Mouse (Mus musculus): Measurements from ENCODE around the gene Arih1. TPM values are rescaled to one million over a fixed set of nuclear protein-coding genes. Genes with fewer than 3 reads are reported as not detected.
A peak's percentile ranks its signal among the peaks of the same experiment; 100 is the strongest.

Arih1 gene
- polyA plus RNA-seq, 1 experiment: 49.5 TPM

GRCm38 (mm10) chr9:59352586-59353252, 133.7 kb downstream of the Arih1 start:
- Histone ChIP-seq H3K27ac (ENCODE audit: insufficient read depth, low read length) (no peak overlapping the region), H3K4me1 (ENCODE audit: control insufficient read depth, insufficient read depth, low read length) (no peaks in the 10 kb centered on the region; the same call in 1 of the 2 replicates), H3K4me3 (ENCODE audit: insufficient read depth, low read length) (peak overlapping the region; percentile 54)
- TF ChIP-seq POLR2A (IDR thresholded peaks at IDR 0.05; ENCODE audit: extremely low read depth, insufficient read depth, low read length) (no peak), CTCF (IDR thresholded peaks at IDR 0.05; ENCODE audit: extremely low read depth, insufficient read depth, low read length) (no peak)

- Histone ChIP-seq H3K4me1 (ENCODE audit: control insufficient read depth, insufficient read depth, low read length) (no peaks in the 10 kb centered on the region), H3K27ac (ENCODE audit: insufficient read depth, low read length) (no peak overlapping the region), H3K4me3 (ENCODE audit: insufficient read depth, low read length) (no peak overlapping the region)
- TF ChIP-seq POLR2A (IDR thresholded peaks at IDR 0.05; ENCODE audit: extremely low read depth, insufficient read depth, low read length): no peak
- no peak for TF ChIP-seq CTCF (IDR thresholded peaks at IDR 0.05; ENCODE audit: extremely low read depth, insufficient read depth, low read length)
Measured at GRCm38 (mm10) chr9:59346176-59346575, 140.2 kb downstream of the Arih1 start.

- TF ChIP-seq CTCF (IDR thresholded peaks at IDR 0.05; ENCODE audit: extremely low read depth, insufficient read depth, low read length) (peak; percentile 58), POLR2A (IDR thresholded peaks at IDR 0.05; ENCODE audit: extremely low read depth, insufficient read depth, low read length) (no peak)
- H3K4me1 ChIP-seq (ENCODE audit: control insufficient read depth, insufficient read depth, low read length): no peaks in the 10 kb centered on the region; the same call in 1 of the 2 replicates
- no peak overlapping the region for H3K27ac ChIP-seq (ENCODE audit: insufficient read depth, low read length)
- H3K4me3 ChIP-seq (ENCODE audit: insufficient read depth, low read length): no peak overlapping the region
Measured at GRCm38 (mm10) chr9:59340002-59340401, 146.4 kb downstream of the Arih1 start.

GRCm38 (mm10) chr9:59339107-59339506, 147.3 kb downstream of the Arih1 start:
- Histone ChIP-seq H3K4me1 (ENCODE audit: control insufficient read depth, insufficient read depth, low read length) (no peaks in the 10 kb centered on the region; the same call in 1 of the 2 replicates), H3K4me3 (ENCODE audit: insufficient read depth, low read length) (no peak overlapping the region), H3K27ac (ENCODE audit: insufficient read depth, low read length) (no peak overlapping the region)
- TF ChIP-seq CTCF (IDR thresholded peaks at IDR 0.05; ENCODE audit: extremely low read depth, insufficient read depth, low read length) (no peak), POLR2A (IDR thresholded peaks at IDR 0.05; ENCODE audit: extremely low read depth, insufficient read depth, low read length) (no peak)

- no peak for TF ChIP-seq POLR2A (IDR thresholded peaks at IDR 0.05; ENCODE audit: extremely low read depth, insufficient read depth, low read length)
- TF ChIP-seq CTCF (IDR thresholded peaks at IDR 0.05; ENCODE audit: extremely low read depth, insufficient read depth, low read length): no peak
- Histone ChIP-seq H3K4me1 (ENCODE audit: control insufficient read depth, insufficient read depth, low read length) (no peaks in the 10 kb centered on the region; the same call in 1 of the 2 replicates), H3K27ac (ENCODE audit: insufficient read depth, low read length) (no peak overlapping the region), H3K4me3 (ENCODE audit: insufficient read depth, low read length) (no peak overlapping the region)
Measured at GRCm38 (mm10) chr9:59338411-59338810, 148.0 kb downstream of the Arih1 start.

Other genes starting within 250 kb of the Arih1 start
- 16.3 and 17.2 TPM in 2 replicates for gene Adpgk, start 195.1 kb downstream of the Arih1 start, polyA plus RNA-seq (2012; rRNA removed)
- gene Bbs4, start 133.1 kb downstream of the Arih1 start, polyA plus RNA-seq (2012; rRNA removed): 36.7 and 38.3 TPM in 2 replicates
- 56.1 and 59.4 TPM in 2 replicates for gene Hexa, start 52.9 kb upstream of the Arih1 start, polyA plus RNA-seq (2012; rRNA removed)
- 2.8 TPM in 2 replicates for gene Tmem202, start 53.2 kb upstream of the Arih1 start, polyA plus RNA-seq (2012; rRNA removed)
- 11.7 and 14.3 TPM in 2 replicates for gene Celf6, start 91.3 kb upstream of the Arih1 start, polyA plus RNA-seq (2012; rRNA removed)
- 199 and 202 TPM in 2 replicates for gene Parp6, start 130.7 kb upstream of the Arih1 start, polyA plus RNA-seq (2012; rRNA removed)
- gene Pkm, start 169.8 kb upstream of the Arih1 start, polyA plus RNA-seq (2012; rRNA removed): 1,537 and 1,545 TPM in 2 replicates
- gene Gramd2, start 193.5 kb upstream of the Arih1 start, polyA plus RNA-seq (2012; rRNA removed): 18.7 and 18.9 TPM in 2 replicates

Measured in cortical plate, adult 2 months (tissue).